Mouse (Mus musculus): ENCODE data around the gene Gipc2.
A peak's percentile ranks its signal among the peaks of the same experiment; 100 is the strongest.
"Not testable (repeated sequence)": the region's sequence is repeated elsewhere in the genome, so short reads cannot be mapped to it uniquely, and the experiment has no call there.

Gene Gipc2

DNA sequence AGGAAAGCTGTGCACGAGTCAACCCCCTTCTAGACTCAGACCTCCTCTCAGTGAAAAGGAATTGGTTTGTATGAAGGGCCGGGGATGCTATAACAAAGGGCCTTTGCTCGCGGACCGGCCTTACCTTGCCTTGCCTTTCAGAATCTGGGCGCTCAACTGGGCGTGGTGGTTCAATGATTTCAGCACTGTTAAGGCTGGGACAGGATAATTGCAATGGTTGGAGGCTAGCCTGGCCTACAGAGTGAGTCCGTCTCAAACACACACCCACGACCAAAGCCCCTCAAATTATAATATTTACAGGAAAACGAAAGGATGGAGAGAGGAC lies at the start of gene Gipc2:
Gene Gipc2 (minus strand): TSS at position 132 of the 325 bp plus-strand sequence.
- no peak for DNase-seq (ENCODE audit: low spot score)

GRCm38 (mm10) chr3:152213416-152213815 lies 47.4 kb upstream of the Gipc2 start:
- DNase-seq (ENCODE audit: low spot score): no peak

DNA sequence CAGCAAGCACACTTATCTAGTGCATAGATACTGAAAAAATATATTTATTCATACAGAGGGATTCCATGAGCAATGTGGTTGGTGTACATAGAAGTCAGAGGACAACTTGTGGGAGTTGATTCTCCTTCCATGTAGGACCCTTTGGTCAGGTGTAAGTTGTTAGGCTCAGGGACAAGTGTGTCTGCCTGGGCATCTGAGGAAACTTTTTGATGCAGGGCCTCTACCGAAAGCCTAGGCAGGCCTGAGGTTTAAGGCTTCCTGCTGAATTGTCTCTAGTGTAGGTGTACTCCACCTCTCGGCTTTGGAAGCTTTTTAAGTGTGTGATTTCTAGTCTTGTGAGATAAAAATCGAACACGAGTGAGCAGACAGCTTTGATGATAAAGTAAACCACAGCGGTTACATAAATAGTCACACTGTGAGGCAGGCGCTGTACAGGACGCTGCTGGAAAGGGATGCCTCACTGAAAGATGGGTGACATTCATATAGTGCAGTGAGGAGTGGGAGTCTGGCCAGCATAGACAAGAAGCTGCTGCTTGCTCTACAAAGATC lies 45.8 kb upstream of the Gipc2 start:
- no peak for DNase-seq (ENCODE audit: low spot score)

DNA sequence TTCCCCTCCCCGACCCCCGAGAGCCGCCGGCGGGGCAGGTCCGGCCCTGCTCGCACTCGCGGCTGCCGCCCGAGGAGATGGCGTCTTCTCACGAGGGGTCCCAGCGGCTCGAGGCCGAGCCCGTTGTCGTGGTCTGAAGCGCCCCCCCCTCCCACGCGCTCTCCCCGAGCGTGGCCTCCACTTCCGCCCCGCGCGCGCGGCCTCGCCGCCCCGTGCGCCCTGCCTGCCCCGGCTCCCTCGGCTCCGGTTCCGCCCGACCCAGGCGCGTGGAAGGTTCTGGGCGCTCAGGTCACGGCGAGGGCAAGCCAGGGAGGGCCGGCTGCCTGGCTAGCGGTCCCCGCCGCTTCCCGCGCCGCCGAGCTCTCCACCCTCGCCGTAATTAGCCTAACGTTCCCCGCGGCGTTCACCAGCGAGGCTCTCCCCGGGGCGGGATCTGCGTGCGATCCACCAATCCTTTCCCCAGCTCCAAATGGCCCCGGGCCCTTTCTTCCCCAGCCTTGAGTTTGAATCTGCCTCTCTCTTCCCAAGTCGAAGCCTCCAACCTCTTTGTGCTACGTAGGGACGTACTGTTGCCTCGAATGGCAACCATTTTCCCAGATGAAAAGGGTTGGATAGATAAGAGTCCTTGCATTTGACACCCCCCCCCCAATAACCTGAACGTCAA lies 44.8 kb upstream of the Gipc2 start:
- DNase-seq (ENCODE audit: low spot score): peak; percentile 64

GRCm38 (mm10) chr3:152209967-152210634 lies 44.1 kb upstream of the Gipc2 start, which contains the start of the genes Dnajb4 and Fubp1:
Dnajb4 (minus strand) TSS chr3:152210302.
Fubp1 (plus strand) TSS chr3:152210422.
- DNase-seq (ENCODE audit: low spot score): peak; percentile 99

DNA sequence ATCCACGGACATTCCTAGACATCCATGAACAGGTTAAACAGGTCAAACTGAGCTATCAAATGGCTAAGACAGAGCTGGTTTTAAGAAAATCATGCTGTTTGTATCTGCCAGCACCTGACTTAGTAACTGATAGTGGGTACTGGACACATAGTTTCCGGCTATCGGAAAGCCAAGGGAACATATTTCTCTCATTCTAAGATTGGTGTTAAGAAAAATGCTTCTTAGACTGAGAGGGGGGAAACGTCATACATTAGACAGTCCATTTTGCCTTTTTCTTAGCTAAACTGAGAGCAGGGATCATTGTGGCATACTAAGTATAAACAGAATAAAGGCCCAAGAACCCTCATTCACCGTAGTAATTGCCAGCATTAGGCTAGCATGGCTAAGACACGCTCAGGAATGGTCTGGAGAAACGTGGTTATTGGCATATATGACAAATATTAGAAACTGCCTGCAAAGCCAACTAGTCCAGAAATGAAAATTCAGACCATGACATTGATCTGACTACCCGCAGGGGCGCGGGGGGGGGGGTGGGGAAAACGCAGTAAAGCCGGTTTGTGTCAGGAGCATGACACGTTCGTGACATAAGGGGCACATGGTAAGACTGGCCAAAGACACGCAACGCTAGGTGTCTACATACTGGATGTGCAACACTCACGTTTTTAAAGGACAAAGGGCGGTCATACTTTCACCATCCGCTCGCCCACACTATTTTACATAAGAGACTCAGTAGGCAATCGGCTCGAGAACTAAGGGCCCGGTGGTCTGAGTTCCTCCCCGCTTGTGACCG lies 43.3 kb upstream of the Gipc2 start:
- DNase-seq (ENCODE audit: low spot score): peak; percentile 33

DNA sequence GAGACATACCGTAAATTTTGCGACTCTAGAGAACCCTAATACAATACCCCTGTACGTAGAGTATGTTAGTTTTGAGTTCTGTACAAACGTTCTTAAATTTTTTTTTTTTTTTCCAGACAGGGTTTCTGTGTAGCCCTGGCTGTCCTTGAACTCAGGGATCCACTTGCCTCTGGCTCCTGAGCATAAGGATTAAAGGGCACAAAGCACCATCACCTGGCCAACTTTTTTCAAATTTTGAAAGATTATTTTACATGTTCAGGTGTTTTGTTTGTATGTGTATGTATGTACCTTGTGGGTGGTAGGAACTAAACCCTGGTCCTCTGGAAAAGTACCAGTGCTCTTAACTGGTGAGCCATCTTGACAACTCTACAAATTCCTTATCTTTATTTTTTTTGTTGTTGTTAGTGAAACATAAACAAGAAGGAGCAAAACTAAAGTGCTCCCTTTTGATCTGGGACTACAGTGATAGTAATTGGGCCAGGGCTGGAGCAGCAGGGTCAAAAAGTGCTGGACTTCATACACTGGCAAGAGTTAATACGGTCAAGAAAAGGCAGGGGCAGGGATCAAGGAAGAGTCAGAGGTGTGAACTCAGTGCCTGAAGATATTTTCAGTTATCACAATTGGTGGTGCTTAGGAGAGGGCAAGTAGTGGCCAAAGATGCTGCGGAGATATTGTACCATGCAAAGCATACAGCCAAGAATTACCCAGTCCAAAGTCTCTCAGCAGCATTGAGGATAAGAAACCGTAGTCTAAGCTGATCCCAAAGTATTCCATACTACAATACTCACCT lies 42.3 kb upstream of the Gipc2 start:
- DNase-seq (ENCODE audit: low spot score): no peak

GRCm38 (mm10) chr3:152207156-152207555 lies 41.1 kb upstream of the Gipc2 start:
- DNase-seq (ENCODE audit: low spot score): no peak

DNA sequence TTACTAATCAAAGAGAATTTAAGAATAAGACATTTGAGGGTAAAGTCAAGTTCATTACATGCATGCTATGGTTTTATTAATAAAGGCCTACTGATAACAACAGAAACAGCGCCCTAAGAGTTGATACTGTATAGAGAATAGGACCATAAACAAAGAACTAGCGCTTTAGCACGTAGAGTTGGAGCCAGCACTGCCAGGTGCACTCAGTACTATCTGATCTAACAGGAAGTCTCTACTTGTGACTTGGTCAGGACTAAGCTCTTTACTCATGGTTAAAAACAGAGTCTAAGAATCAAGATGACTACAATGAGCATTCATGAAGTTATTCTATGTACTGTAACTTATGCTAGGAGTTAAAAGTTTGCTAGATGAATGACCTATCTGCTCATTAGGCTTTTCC lies 38.5 kb upstream of the Gipc2 start:
- no peak for DNase-seq (ENCODE audit: low spot score)

GRCm38 (mm10) chr3:152203996-152204395 lies 38.0 kb upstream of the Gipc2 start:
- no peak for DNase-seq (ENCODE audit: low spot score)

DNA sequence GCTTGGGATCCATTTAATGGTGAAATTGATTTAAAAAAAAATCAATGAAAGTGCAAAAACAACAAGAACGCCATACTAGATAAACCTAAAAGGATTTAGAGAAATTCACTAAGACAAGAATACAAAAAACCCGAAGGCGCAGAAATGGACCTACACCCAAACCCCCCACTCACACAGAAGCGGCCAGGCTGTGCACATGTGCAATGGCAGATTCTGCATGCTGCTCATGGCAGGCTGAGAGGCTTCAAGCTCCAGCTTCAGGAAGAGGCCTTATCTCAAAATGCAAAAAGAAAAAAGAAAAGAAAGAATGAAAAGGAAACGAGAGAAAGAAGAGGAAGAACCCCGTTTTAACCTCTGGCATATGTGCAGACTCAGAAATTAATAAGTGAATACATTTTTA lies 37.4 kb upstream of the Gipc2 start:
- DNase-seq (ENCODE audit: low spot score): no peak

DNA sequence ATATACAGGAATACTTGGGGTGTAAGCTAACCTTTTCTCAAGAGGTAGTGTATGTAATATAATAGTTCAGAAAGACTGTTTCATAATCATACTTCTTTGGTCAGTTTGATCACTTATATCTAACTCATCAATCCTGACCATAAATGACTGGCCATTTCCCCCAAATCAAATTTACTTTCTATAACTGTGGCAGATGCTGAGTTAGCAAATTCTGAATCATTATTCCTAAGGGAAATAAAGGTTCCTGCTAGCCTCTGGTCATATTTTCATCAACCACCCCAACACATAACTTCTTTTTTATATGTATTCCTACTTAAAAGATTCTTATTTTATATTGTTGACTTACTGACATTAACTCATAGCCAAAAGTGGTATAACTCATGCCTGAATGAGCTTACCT lies 36.9 kb upstream of the Gipc2 start:
- DNase-seq (ENCODE audit: low spot score): no peak

GRCm38 (mm10) chr3:152201651-152202050 lies 35.6 kb upstream of the Gipc2 start:
- no peak for DNase-seq (ENCODE audit: low spot score)

DNA sequence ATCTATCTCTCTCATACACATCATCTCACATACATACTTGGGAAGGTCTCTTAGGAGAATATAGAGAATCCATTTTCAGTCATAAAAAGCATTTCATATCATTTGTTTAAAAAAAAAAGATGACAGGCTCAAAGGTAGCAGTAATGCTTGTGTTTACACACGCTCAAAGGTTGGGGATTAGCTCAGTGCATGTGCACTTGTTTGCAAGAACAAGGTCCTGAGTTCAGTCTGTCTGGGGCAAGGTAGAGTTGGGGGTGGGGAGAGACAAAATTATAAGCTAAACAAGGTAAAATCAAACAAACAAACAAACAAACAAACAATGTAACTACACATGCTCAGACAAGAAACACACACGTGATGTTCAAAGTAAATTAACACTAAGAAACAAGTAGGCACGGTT lies 35.2 kb upstream of the Gipc2 start:
- DNase-seq (ENCODE audit: low spot score): no peak

DNA sequence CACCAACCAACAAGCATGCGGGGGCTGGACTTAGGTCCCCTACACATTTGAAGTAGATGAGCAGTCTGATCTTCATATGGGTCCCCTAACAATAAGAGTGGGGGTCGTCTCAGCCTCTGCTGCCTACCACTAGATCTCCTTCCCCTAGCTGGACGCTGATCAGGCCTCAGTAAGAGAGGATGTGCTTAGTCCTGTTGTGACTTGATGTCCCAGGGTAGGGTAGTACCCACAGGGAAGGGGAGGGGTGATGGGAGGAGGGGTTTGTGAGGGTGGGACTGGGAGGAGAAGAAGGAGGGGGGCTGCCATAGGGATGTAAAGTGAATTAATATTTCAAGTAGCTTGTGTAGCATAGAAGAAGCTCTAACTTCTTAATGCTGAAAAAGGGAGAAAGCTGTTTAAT lies 33.1 kb upstream of the Gipc2 start:
- no peak for DNase-seq (ENCODE audit: low spot score)

- not testable (repeated sequence) for DNase-seq (ENCODE audit: low spot score)
These were observed 31.2 kb upstream of the Gipc2 start for GRCm38 (mm10) chr3:152197246-152197645.

- peak; percentile 60 for DNase-seq (ENCODE audit: low spot score)
These were observed 27.6 kb upstream of the Gipc2 start for GRCm38 (mm10) chr3:152193635-152194097.

GRCm38 (mm10) chr3:152193177-152193576 lies 27.1 kb upstream of the Gipc2 start:
- no peak for DNase-seq (ENCODE audit: low spot score)

DNA sequence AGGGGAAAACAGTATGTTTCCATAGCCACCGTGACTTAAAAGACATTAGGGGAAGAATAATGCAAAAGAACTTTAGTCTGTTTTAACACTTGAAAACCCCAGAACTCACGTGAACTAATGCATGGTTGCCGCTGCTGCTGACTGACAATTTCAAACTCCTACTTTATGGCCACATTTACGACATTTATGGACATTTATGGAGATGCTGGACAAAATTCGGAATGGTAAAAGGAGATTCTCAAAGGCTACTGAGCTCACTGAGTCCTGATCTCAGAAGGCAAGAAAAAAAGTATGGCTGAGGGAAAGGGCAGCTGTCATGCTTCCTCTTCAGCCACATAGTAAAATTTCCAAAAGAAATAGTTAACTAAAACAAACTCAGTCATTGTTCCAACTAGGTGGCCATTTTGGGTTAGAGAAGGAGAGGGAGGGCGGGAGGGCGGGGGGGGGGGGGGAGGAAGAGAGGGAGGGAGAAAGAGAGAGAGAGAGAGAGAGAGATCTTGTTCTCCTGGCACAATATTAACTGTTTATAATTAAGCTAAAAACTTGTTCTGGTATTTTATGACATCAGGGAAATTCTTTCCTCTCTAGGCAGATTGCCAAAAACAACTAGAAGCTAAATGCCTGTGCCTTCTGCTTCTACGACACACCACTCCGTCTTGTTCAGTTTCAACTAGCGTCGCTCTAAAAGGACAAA lies 26.4 kb upstream of the Gipc2 start:
- DNase-seq (ENCODE audit: low spot score): no peak

- DNase-seq (ENCODE audit: low spot score): peak; percentile 15
These were observed 25.8 kb upstream of the Gipc2 start for GRCm38 (mm10) chr3:152191791-152192237.
